Mouse (Mus musculus) embryo, embryonic 10 days (tissue): ENCODE results near the gene Ckmt2.

Experiments
- DNase-seq: peaks from one replicate; pipeline ENCODE4 v3.0.0-alpha.2; 2015; ENCODE audit warnings: low spot score

Ckmt2 gene

DNA sequence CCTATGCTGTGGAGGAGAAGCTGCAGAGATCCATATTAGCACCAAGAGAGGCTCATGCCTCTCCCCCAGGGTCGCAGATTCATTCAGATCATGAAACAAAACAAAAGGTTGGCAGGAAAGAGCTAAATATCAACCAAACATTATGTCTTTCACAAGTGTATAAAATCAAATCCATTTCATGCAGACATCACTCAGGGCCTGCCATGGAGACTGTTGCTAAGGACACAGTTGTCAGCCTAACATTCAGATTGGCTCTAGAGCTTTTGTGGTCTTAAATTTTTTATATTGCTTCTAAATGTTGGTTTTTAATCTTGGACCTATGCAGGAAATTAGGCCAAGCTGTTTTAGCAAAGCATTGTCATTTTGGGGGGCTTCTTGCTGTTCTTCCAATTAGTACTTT is 8.1 kb downstream of the Ckmt2 start:
- no peak for DNase-seq

DNA sequence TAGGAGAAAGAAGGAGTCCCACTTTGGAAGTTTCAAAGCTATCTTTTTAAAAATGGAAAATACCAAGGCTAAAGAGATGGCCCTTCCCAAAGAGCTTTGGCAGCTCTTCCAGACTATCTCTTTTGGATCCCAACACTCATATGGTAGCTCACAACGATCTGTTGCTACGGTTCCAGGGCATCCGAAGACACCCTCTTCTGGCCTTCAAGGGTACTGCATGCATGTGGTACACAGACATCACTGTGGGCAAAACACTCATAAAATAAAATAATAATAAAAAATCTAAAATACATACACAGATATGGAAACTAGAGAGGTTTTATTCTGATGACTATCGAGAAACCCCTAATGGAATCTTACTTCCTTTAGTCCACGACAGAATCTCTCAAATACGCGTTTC is 17.9 kb downstream of the Ckmt2 start:
- peak; percentile 21 for DNase-seq

DNA sequence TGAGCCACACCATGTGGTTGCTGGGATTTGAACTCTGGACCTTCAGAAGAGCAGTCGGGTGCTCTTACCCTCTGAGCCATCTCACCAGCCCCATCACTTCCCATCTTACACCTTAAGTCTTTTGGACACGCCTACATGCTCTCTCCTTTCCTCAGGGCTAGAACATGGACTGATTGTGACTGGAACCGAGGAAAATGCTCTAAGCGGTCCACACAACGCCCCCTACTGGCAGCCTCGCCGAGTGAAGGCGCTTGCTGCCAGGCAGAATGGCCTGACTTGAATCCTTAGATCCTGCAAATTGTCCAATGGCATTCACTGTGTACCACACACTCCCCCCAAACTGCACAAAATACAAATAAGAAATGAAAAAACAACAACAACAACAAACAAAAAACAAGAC is 19.3 kb downstream of the Ckmt2 start:
- DNase-seq = no peak

DNA sequence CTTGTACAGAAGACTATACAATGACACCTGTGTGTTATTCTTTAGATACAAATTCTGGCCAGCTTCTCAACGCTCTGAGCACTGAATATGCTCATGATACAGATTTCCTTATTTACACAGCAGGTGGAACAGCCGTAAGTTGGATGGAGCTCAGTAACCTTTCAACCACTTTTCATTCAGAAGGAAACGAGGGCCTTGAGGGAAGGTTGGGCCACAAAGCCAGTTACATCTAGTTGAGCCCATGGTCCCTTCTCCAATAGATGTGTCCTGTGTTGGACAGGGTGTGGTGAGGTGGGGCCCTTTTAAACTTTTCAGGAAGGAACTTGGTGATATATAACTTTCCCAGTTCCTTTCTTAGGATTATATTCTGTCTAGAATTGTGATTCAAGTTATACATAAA is 22.3 kb downstream of the Ckmt2 start:
- DNase-seq = no peak

DNA sequence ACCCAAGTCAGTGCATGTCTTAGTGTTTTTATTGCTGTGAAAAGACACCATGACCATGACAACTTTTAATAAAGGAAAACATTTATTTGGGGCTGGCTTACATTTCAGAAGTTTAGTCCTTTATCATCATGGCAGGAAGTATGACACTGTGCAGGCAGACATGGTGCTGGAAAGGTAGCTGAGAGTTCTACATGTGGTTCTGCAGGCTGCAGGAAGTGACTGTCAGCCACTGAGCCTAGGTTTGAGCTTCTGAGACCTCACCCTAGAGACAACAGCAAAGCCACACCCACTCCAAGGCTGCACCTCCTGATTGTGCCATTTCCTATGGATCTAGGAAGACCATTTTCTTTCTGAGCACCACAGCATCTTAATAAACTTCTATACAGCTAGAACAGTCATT is 48.8 kb downstream of the Ckmt2 start:
- no peak for DNase-seq

DNA sequence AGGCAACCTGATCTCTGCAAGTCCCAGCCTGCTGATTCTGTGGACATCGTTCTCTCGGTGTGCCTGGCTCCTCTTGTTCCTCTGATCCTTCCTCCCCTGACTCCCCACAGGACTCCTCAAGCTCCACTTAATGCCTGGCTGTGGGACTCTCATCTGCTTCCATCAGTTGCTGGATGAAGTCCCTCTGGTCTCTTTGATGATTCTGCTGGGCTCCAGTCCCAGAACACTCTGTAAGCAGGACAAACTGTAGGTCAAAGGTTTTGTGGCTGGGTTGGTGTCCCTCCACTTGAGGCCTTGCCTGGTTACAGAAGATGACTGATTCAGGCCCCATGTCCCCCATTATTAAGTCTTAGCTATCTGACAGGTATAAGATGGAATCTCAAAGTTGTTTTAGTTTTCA is 50.6 kb downstream of the Ckmt2 start:
- DNase-seq = no peak

DNA sequence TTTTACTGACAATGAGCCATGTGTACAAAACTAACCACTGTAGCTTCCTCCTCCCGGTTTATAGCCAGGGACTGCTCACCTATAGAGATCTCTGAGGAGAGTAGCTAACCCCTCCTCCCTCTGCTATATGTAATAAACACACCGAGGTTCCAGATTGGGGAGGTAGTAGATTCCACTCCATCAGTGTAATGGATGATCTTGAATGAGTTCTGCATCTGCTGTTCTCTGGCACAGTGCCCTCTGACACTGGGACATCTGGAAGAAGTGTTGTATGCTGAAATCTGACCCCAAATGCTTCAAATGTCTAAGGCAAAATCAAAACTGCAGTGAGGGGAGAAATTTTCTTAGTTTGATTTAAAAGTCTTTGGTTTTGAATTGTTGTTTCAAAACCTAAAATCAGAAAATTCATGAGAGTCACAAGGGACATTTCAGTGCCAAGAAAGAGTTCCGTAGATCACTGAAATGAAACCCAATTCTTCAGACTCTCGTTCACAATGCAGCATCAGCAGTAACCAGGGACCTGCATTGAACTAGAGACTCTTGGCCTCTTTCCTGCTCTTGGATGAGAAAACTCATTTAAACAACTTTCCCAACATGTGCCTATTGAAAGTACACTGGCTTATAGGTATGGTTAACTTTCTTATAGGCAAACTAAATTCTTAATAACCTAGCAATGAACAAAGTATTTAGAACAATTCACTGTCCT is 51.7 kb downstream of the Ckmt2 start:
- DNase-seq = peak; percentile 55

DNA sequence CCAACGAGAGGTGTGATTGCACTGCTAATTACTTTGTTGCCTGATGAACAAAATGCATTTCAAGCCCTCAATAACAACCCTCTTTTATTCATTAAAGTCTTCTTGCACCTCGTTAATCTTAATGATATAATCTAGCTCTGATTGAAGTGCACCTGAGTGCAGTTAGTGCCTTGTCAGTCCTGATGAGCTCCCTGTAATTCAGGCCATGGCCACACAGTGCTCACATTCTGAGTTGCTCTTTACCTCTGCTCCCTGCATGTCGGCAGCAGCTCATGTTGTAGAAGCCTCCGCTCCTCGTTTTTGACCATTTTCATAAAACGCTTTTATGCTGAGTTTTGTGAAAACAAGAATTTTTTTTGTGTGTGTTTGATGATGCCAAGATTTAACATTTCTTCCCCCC is 53.0 kb downstream of the Ckmt2 start:
- DNase-seq = no peak

DNA sequence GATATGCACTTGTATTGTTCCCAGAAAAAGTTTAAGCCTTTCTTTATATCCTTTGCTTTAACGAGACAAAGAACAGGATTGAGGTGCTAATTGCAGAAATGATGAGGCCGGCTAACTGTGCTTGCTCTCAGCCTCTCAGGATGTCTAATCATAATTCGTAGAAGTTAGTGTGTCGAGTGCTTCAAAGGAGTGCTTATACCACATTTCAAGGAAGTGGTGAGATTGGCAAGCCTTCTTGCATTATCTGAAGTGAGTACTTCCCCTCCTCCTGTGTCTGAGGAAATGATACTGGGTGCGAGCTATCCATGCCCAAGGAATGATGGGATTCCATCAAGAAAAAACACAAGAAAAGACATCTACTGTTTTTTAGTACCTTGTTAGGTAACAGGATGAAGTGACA is 62.0 kb downstream of the Ckmt2 start:
- no peak for DNase-seq

DNA sequence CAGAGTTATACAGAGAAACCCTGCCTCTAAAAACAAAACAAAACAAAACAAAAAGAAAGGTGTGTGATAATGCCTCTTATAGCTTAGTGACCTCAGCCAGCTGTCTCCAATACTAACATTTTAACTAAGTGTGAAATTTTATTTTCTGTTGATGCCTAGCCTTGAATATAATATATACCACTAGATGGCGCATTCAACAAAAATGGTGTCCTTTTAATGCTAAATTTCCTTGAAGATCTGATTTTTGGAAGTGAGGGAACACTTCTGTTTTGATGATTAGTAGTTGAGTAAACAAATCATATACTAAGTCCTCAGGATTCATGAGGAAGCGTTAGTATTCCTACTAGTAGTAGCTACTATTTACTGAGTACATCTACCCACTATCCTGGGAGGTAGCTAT is 67.2 kb downstream of the Ckmt2 start:
- DNase-seq = peak; percentile 37

DNA sequence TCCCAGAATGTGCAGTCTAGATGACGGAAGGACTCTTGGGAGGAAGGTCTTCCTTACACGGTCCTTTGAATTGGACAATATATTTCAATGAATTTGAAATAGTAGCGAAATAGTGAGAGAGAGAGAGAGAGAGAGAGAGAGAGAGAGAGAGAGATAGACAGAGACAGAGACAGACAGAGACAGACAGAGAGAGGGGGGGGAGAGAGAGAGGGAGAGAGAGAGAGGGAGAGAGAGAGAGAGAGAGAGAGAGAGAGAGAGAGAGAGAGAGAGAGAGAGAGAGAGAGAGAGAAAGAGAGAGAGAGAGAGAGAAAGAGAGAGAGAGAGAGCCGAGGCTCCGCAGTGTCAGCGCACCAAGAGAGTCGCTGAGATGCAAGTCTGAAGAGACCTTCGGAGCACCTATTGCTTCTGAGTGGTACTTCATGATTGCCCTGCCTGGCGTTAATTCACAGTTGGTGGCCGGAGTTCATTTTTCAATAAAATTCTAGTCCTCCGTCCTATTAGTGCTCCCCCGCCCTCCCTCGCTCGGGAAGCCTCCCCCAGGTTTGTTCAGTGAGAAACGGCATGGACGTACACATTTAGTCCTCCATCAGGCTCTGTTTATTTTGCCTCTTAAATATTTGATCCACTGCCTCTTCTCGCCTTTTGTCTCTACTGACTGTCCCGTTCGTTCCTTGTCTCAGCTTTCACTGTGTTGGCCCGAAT is 68.7 kb downstream of the Ckmt2 start:
- no peak for DNase-seq

DNA sequence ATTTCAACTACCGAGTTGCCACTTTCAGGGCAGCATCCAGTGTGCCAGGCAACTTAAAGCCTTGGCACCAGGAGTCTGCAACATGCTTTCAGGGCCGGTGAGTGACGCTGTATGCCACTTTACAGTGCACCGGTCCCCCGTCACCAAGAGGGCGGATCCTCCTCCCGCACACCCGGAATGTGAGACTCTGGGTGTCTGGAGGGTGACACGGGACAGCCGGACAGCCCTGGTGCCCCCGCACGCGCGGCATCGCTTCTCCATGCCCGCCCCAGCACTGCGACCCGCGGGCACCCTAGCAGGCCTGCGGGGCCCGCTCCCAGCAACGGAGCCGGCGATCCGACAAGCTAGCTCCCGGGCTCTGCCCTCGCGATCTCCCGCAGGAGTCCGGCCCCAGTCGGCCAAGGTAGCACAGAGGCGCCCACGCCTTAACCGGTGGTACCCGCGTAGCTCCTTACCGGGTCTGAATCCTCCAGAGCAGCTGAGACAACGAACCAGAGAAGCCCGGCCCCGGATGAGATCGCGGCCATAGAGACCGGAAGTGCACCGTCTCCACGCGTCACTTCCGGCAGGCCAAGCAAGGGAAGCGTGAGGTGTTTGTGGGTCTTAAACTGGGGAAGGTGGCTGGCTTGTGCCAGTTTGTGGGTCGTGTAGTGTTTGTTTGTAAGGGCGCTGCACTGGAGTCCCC is 69.4 kb downstream of the Ckmt2 start, which contains the start of gene Zcchc9:
TSS of gene Zcchc9 (minus strand) at position 551 of the 685 bp plus-strand sequence.
- DNase-seq = peak; percentile 95
